8 mouse cellular contexts compared by ENCODE assay signal in genomic region chr2:164878509-164879227, GRCm38 (mm10). TPM values are rescaled to one million over a fixed set of nuclear protein-coding genes. Genes with fewer than 3 reads are reported as not detected.
DNase-seq lines count a peak whose midpoint lies in the region; ATAC-seq and TF ChIP-seq lines count a peak whose summit lies in the region.

No protein-coding gene starts in this region.

- no peak for DNase-seq in cerebellum, postnatal 4 days (ENCODE audit: low spot score in 2 of 2)
- DNase-seq in adrenal gland, postnatal 25 days, result peak; percentile 53
- DNase-seq in kidney, postnatal 14 days, result peak; percentile 84

- H3K9me3 ChIP-seq in embryonic facial prominence, embryonic 13.5 days, result no peaks in the 10 kb centered on the region
- H3K9me3 ChIP-seq in heart, embryonic 15.5 days (replicated peaks), result no peaks in the 10 kb centered on the region

- 3% methylated on average over 28 of the region's 28 CpGs for WGBS in embryonic facial prominence, embryonic 13.5 days
- 1% methylated on average over 28 of the region's 28 CpGs for WGBS in heart, embryonic 15.5 days
- under 1% methylated on average over 28 of the region's 28 CpGs for WGBS in small intestine, adult 2 months

- H3K4me1 ChIP-seq in embryonic facial prominence, embryonic 13.5 days, result peaks cover 40% of the 10 kb centered on the region
- peaks cover 40% of the 10 kb centered on the region for H3K4me1 ChIP-seq in heart, embryonic 15.5 days (replicated peaks)
- H3K4me1 ChIP-seq in small intestine, adult 2 months (ENCODE audit: control insufficient read depth, insufficient read depth, insufficient read length, low read length), result peaks cover 6% of the 10 kb centered on the region

- peak overlapping the region; percentile 100 for H3K9ac ChIP-seq in embryonic facial prominence, embryonic 13.5 days
- H3K9ac ChIP-seq in heart, embryonic 15.5 days, result peak overlapping the region; percentile 100

- H3K27me3 ChIP-seq in embryonic facial prominence, embryonic 13.5 days, result no peaks in the 10 kb centered on the region
- H3K27me3 ChIP-seq in heart, embryonic 15.5 days, result no peaks in the 10 kb centered on the region
- no peaks in the 10 kb centered on the region for H3K27me3 ChIP-seq in small intestine, adult 2 months (ENCODE audit: control insufficient read depth, insufficient read depth, low read length)

- peak; percentile 54; the same call in 1 of the 2 replicates for TF ChIP-seq POLR2A in small intestine, adult 2 months (IDR thresholded peaks at IDR 0.05; ENCODE audit: low read depth, low read length)

- TF ChIP-seq CTCF in small intestine, adult 2 months (IDR thresholded peaks at IDR 0.05; ENCODE audit: extremely low read depth, insufficient read length, insufficient replicate concordance, low read depth, low read length), result peak; percentile 30; the same call in 1 of the 2 replicates

- peak overlapping the region; percentile 100 for H3K27ac ChIP-seq in embryonic facial prominence, embryonic 13.5 days
- H3K27ac ChIP-seq in heart, embryonic 15.5 days, result peak overlapping the region; percentile 100
- H3K27ac ChIP-seq in small intestine, adult 2 months (ENCODE audit: insufficient read depth, low read depth, low read length), result peak overlapping the region; percentile 95

- peak overlapping the region; percentile 92 for H3K4me3 ChIP-seq in embryonic facial prominence, embryonic 13.5 days
- H3K4me3 ChIP-seq in heart, embryonic 15.5 days, result peak overlapping the region; percentile 96
- peak overlapping the region; percentile 89 for H3K4me3 ChIP-seq in small intestine, adult 2 months (ENCODE audit: low read depth, low read length)

- H3K4me2 ChIP-seq in embryonic facial prominence, embryonic 13.5 days, result peak overlapping the region; percentile 94
- H3K4me2 ChIP-seq in heart, embryonic 15.5 days, result peak overlapping the region; percentile 81

- H3K36me3 ChIP-seq in embryonic facial prominence, embryonic 13.5 days, result peaks cover 11% of the 10 kb centered on the region
- peaks cover 7% of the 10 kb centered on the region; the same call in 1 of the 2 replicates for H3K36me3 ChIP-seq in heart, embryonic 15.5 days
- peaks cover 8% of the 10 kb centered on the region for H3K36me3 ChIP-seq in small intestine, adult 2 months (ENCODE audit: control insufficient read depth, insufficient read depth, low read length)

- ATAC-seq in cerebellum, adult (ENCODE audit: insufficient number of reproducible peaks, low FRiP score, low TSS enrichment), result peak; percentile 29; the same call in 1 of the 2 replicates
- ATAC-seq in embryonic facial prominence, embryonic 13.5 days (ENCODE audit: insufficient number of reproducible peaks, insufficient read depth, low FRiP score, low TSS enrichment, low read depth), result no peak
- peak; percentile 59 for ATAC-seq in heart, embryonic 15.5 days (replicated peaks; ENCODE audit: insufficient number of reproducible peaks, insufficient read depth, low FRiP score, low read depth)
- peak; percentile 58 for ATAC-seq in megakaryocyte, adult 5-6 weeks (ENCODE audit: poor library complexity, severe bottlenecking)

RNA-seq across cellular contexts. Expression of gene Pcif1, which starts 0.4 kb away (rescaled TPM):
- 46.6 and 60.9 TPM in 2 replicates for total RNA-seq in adrenal gland, postnatal 25 days (2021)
- polyA plus RNA-seq in embryonic facial prominence, embryonic 13.5 days (2015; fragmentation: Nextera tagmentation; extraction: Ambion mirVana), result 78.4 and 78.8 TPM in 2 replicates
- polyA plus RNA-seq in heart, embryonic 15.5 days (2015; fragmentation: Nextera tagmentation; extraction: Ambion mirVana), result 53.4 and 56.4 TPM in 2 replicates
- 38.4 and 47.1 TPM in 2 replicates for total RNA-seq in megakaryocyte, adult 5-6 weeks (2015)
- 31.2 and 33.4 TPM in 2 replicates for total RNA-seq in megakaryocyte, adult 5-6 weeks (2017)
- 22.8 and 30.3 TPM in 2 replicates for polyA plus RNA-seq in small intestine, adult 2 months (2012; rRNA removed)

RNA-seq across cellular contexts. Expression of gene Pltp, which starts 21.2 kb away (rescaled TPM):
- total RNA-seq in adrenal gland, postnatal 25 days (2021), result 12.7 and 16.2 TPM in 2 replicates
- 67.4 and 69.8 TPM in 2 replicates for polyA plus RNA-seq in embryonic facial prominence, embryonic 13.5 days (2015; fragmentation: Nextera tagmentation; extraction: Ambion mirVana)
- polyA plus RNA-seq in heart, embryonic 15.5 days (2015; fragmentation: Nextera tagmentation; extraction: Ambion mirVana), result 14.0 and 71.8 TPM in 2 replicates
- total RNA-seq in megakaryocyte, adult 5-6 weeks (2015), result 3.8 and 7.1 TPM in 2 replicates
- total RNA-seq in megakaryocyte, adult 5-6 weeks (2017), result 1.8 and 3.6 TPM in 2 replicates
- polyA plus RNA-seq in small intestine, adult 2 months (2012; rRNA removed), result 20.9 and 34.2 TPM in 2 replicates

RNA-seq across cellular contexts. Expression of gene Zfp335, which starts 32.9 kb away (rescaled TPM):
- 21.2 and 23.9 TPM in 2 replicates for total RNA-seq in adrenal gland, postnatal 25 days (2021)
- polyA plus RNA-seq in embryonic facial prominence, embryonic 13.5 days (2015; fragmentation: Nextera tagmentation; extraction: Ambion mirVana), result 15.5 and 16.1 TPM in 2 replicates
- 5.9 and 10.9 TPM in 2 replicates for polyA plus RNA-seq in heart, embryonic 15.5 days (2015; fragmentation: Nextera tagmentation; extraction: Ambion mirVana)
- 15.6 and 16.1 TPM in 2 replicates for total RNA-seq in megakaryocyte, adult 5-6 weeks (2015)
- 9.4 and 10.0 TPM in 2 replicates for total RNA-seq in megakaryocyte, adult 5-6 weeks (2017)
- 19.1 and 34.1 TPM in 2 replicates for polyA plus RNA-seq in small intestine, adult 2 months (2012; rRNA removed)

RNA-seq across cellular contexts. Expression of gene Neurl2, which starts 45.4 kb away (rescaled TPM):
- total RNA-seq in adrenal gland, postnatal 25 days (2021), result 1.3 and 2.2 TPM in 2 replicates
- 8.4 and 9.0 TPM in 2 replicates for polyA plus RNA-seq in embryonic facial prominence, embryonic 13.5 days (2015; fragmentation: Nextera tagmentation; extraction: Ambion mirVana)
- 43.3 and 47.1 TPM in 2 replicates for polyA plus RNA-seq in heart, embryonic 15.5 days (2015; fragmentation: Nextera tagmentation; extraction: Ambion mirVana)
- 2.7 and 3.4 TPM in 2 replicates for total RNA-seq in megakaryocyte, adult 5-6 weeks (2015)
- total RNA-seq in megakaryocyte, adult 5-6 weeks (2017), result 1.6 and 1.8 TPM in 2 replicates
- 1.7 and 3.1 TPM in 2 replicates for polyA plus RNA-seq in small intestine, adult 2 months (2012; rRNA removed)

RNA-seq across cellular contexts. Expression of gene Ctsa, which starts 46.0 kb away (rescaled TPM):
- total RNA-seq in adrenal gland, postnatal 25 days (2021), result 108 and 121 TPM in 2 replicates
- polyA plus RNA-seq in embryonic facial prominence, embryonic 13.5 days (2015; fragmentation: Nextera tagmentation; extraction: Ambion mirVana), result 129 and 139 TPM in 2 replicates
- 167 and 180 TPM in 2 replicates for polyA plus RNA-seq in heart, embryonic 15.5 days (2015; fragmentation: Nextera tagmentation; extraction: Ambion mirVana)
- total RNA-seq in megakaryocyte, adult 5-6 weeks (2015), result 192 and 200 TPM in 2 replicates
- total RNA-seq in megakaryocyte, adult 5-6 weeks (2017), result 224 and 228 TPM in 2 replicates
- 156 and 235 TPM in 2 replicates for polyA plus RNA-seq in small intestine, adult 2 months (2012; rRNA removed)

Comparison
In these comparisons a context has a peak if more than half of its experiments do, and no peak if none do; other contexts are left out.
1. DNase-seq: peak in adrenal gland, postnatal 25 days (single experiment) and kidney, postnatal 14 days (single experiment); none in cerebellum, postnatal 4 days (0 of 2).
2. Peak in every context shown above with its lines, with median percentiles within 50 percentile points of each other: H3K27ac ChIP-seq and H3K4me3 ChIP-seq.